Mouse (Mus musculus): ENCODE data around the gene Kctd18. TPM values are rescaled to one million over a fixed set of nuclear protein-coding genes. Genes with fewer than 3 reads are reported as not detected.

Gene Kctd18
- polyA plus RNA-seq, 1 experiment, result 3.9 TPM

DNA sequence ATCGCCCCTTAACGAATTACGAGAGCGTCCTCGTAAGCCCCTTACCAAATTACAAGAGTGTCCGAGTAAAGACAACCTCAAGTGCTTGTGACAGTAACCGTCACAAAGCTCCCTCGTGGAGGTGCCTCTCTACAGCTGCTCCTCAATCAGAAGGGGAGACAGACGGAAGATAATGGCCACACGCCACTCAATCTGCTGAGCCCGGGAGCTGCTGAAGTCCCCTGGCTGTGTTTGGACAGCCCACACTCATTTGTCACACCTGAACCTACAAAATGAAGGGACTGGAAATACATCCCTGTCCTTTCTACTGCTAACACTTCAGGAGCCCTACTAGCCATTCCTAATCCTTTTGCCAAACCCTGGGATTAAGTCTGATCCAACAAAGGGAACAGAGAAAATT lies 77.0 kb downstream of the Kctd18 start:
- no peaks in the 10 kb centered on the region for H3K27me3 ChIP-seq (ENCODE audit: control insufficient read depth, insufficient read depth, insufficient read length)
- no peak overlapping the region for H3ac ChIP-seq (ENCODE audit: control insufficient read depth, insufficient read length, low read depth)
- H3K4me3 ChIP-seq (ENCODE audit: insufficient read depth, poor library complexity, severe bottlenecking), result no peak overlapping the region
- no peaks in the 10 kb centered on the region for H3K79me2 ChIP-seq (ENCODE audit: control insufficient read depth, insufficient read depth)
- TF ChIP-seq MAX (IDR thresholded peaks at IDR 0.05), result no peak
- TF ChIP-seq USF1 (IDR thresholded peaks at IDR 0.05; ENCODE audit: low read depth), result no peak
- TF ChIP-seq CEBPB (IDR thresholded peaks at IDR 0.05; ENCODE audit: low read depth), result no peak
- TF ChIP-seq MYOG (IDR thresholded peaks at IDR 0.05; ENCODE audit: control insufficient read depth, extremely low read depth, insufficient read length), result no peak
- no peak for TF ChIP-seq MYOD1 (IDR thresholded peaks at IDR 0.05; ENCODE audit: control insufficient read depth, insufficient read length, low read depth)
- no peak for TF ChIP-seq FOSL1 (IDR thresholded peaks at IDR 0.05; ENCODE audit: insufficient read depth, low read length, poor library complexity, severe bottlenecking)
- TF ChIP-seq CTCF (IDR thresholded peaks at IDR 0.05; ENCODE audit: control insufficient read depth, insufficient read depth, insufficient read length), result no peak
- H3K79me3 ChIP-seq (ENCODE audit: low read depth), result no peaks in the 10 kb centered on the region
- H3K36me3 ChIP-seq (ENCODE audit: control insufficient read depth, insufficient read depth), result no peaks in the 10 kb centered on the region

DNA sequence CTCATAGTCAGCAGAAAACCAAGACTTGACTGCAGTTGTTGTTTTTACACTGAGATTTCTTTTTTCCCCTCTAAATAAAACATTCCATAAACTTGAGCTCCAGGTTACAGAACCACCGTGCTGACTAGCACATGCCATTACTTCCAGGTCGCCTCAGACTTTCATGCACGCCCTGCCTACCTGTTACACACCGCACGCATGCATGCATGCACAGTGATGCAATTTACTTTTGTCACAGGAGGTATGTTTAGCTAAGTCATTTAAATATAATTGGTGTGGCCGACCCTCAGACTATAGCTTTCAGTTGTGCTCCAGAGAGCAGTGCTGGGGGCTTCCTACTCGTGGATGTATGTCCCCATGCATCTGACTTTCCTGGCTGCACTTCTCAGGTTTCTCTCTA lies 77.7 kb downstream of the Kctd18 start:
- no peaks in the 10 kb centered on the region for H3K36me3 ChIP-seq (ENCODE audit: control insufficient read depth, insufficient read depth)
- TF ChIP-seq MAX (IDR thresholded peaks at IDR 0.05) (no peak), CEBPB (IDR thresholded peaks at IDR 0.05; ENCODE audit: low read depth) (no peak), MYOG (IDR thresholded peaks at IDR 0.05; ENCODE audit: control insufficient read depth, extremely low read depth, insufficient read length) (no peak), MYOD1 (IDR thresholded peaks at IDR 0.05; ENCODE audit: control insufficient read depth, insufficient read length, low read depth) (no peak), FOSL1 (IDR thresholded peaks at IDR 0.05; ENCODE audit: insufficient read depth, low read length, poor library complexity, severe bottlenecking) (no peak), USF1 (IDR thresholded peaks at IDR 0.05; ENCODE audit: low read depth) (no peak), CTCF (IDR thresholded peaks at IDR 0.05; ENCODE audit: control insufficient read depth, insufficient read depth, insufficient read length) (no peak)

DNA sequence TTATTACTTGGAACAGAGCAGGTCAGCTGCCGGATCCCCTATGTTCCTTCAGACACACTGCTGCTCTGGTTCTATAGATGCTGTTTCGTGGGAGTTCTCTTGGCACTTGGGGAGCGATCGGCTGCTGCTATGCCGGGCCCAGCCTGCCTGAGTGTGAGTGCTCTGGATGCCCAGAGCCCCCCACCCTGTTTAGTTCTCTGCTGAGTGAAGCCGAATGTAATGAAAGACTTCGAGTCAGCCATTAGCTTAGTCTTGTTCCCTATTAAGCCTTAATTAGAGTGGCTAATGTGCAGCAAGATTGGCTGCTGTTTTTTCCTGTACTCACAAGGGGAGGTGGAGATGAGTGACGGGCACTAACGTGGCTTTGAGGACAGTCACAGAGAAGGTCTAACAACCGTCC lies 78.1 kb downstream of the Kctd18 start:
- H3K4me3 ChIP-seq (ENCODE audit: insufficient read depth, poor library complexity, severe bottlenecking), result no peak overlapping the region
- H3K27me3 ChIP-seq (ENCODE audit: control insufficient read depth, insufficient read depth, insufficient read length), result no peaks in the 10 kb centered on the region
- TF ChIP-seq MYOG (IDR thresholded peaks at IDR 0.05; ENCODE audit: control insufficient read depth, extremely low read depth, insufficient read length) (no peak), FOSL1 (IDR thresholded peaks at IDR 0.05; ENCODE audit: insufficient read depth, low read length, poor library complexity, severe bottlenecking) (no peak), USF1 (IDR thresholded peaks at IDR 0.05; ENCODE audit: low read depth) (no peak), MYOD1 (IDR thresholded peaks at IDR 0.05; ENCODE audit: control insufficient read depth, insufficient read length, low read depth) (no peak), CTCF (IDR thresholded peaks at IDR 0.05; ENCODE audit: control insufficient read depth, insufficient read depth, insufficient read length) (no peak), CEBPB (IDR thresholded peaks at IDR 0.05; ENCODE audit: low read depth) (no peak), MAX (IDR thresholded peaks at IDR 0.05) (no peak)
- no peaks in the 10 kb centered on the region for H3K79me2 ChIP-seq (ENCODE audit: control insufficient read depth, insufficient read depth)
- H3K36me3 ChIP-seq (ENCODE audit: control insufficient read depth, insufficient read depth), result no peaks in the 10 kb centered on the region
- H3K79me3 ChIP-seq (ENCODE audit: low read depth), result no peaks in the 10 kb centered on the region
- H3ac ChIP-seq (ENCODE audit: control insufficient read depth, insufficient read length, low read depth), result no peak overlapping the region

More for the DNA sequence above, 77.7 kb downstream of the Kctd18 start:
- no peak overlapping the region for H3K4me3 ChIP-seq (ENCODE audit: insufficient read depth, poor library complexity, severe bottlenecking)
- no peaks in the 10 kb centered on the region for H3K27me3 ChIP-seq (ENCODE audit: control insufficient read depth, insufficient read depth, insufficient read length)
- no peak overlapping the region for H3ac ChIP-seq (ENCODE audit: control insufficient read depth, insufficient read length, low read depth)
- no peaks in the 10 kb centered on the region for H3K79me2 ChIP-seq (ENCODE audit: control insufficient read depth, insufficient read depth)
- H3K79me3 ChIP-seq (ENCODE audit: low read depth), result no peaks in the 10 kb centered on the region

DNA sequence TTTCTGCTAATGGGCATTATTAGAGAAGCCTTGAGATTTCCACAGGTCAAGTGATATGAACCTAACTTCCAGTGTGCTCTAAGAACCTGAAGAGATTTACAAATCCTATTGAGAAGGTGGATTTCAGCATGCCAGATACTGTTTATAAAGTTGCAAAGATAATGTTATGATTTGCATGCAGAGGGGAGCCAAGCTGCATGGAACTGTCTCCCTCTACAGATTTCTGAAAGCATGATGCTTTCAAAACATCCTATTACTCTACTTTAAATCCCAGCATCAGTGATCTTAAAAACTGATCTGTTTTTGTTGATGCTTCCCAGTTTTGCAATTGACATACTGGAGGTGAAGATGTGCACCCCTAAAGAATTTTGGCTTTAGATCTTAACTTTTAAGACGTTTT lies 84.5 kb downstream of the Kctd18 start:
- no peak overlapping the region for H3K4me3 ChIP-seq (ENCODE audit: insufficient read depth, poor library complexity, severe bottlenecking)
- H3K79me2 ChIP-seq (ENCODE audit: control insufficient read depth, insufficient read depth), result no peaks in the 10 kb centered on the region
- TF ChIP-seq CEBPB (IDR thresholded peaks at IDR 0.05; ENCODE audit: low read depth) (no peak), FOSL1 (IDR thresholded peaks at IDR 0.05; ENCODE audit: insufficient read depth, low read length, poor library complexity, severe bottlenecking) (no peak), CTCF (IDR thresholded peaks at IDR 0.05; ENCODE audit: control insufficient read depth, insufficient read depth, insufficient read length) (no peak)
- no peaks in the 10 kb centered on the region for H3K36me3 ChIP-seq (ENCODE audit: control insufficient read depth, insufficient read depth)
- H3K79me3 ChIP-seq (ENCODE audit: low read depth), result no peaks in the 10 kb centered on the region
- H3ac ChIP-seq (ENCODE audit: control insufficient read depth, insufficient read length, low read depth), result no peak overlapping the region
- no peaks in the 10 kb centered on the region for H3K27me3 ChIP-seq (ENCODE audit: control insufficient read depth, insufficient read depth, insufficient read length)

DNA sequence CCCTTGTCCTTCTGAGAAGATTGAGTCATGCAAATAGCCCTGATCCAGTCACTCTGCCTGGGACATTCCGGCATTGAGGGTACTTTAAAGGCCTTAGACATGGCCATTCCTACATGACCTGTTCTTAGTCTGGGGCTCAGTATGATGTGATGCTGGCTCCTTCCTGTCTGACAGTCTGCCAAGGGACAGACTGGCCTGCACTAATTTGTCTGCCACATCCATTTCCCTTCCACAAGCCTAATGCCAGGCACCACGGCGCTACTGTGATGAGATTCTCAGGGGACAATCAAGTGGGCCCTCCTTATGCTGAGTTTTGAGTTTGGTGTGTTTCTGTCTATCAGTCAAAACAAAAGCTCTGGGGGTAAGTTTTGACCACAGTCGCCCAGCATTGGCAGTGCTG lies 100.2 kb downstream of the Kctd18 start:
- H3K36me3 ChIP-seq (ENCODE audit: control insufficient read depth, insufficient read depth), result no peaks in the 10 kb centered on the region
- H3K79me2 ChIP-seq (ENCODE audit: control insufficient read depth, insufficient read depth), result no peaks in the 10 kb centered on the region
- no peak overlapping the region for H3K4me3 ChIP-seq (ENCODE audit: insufficient read depth, poor library complexity, severe bottlenecking)
- H3K79me3 ChIP-seq (ENCODE audit: low read depth), result no peaks in the 10 kb centered on the region
- no peaks in the 10 kb centered on the region for H3K27me3 ChIP-seq (ENCODE audit: control insufficient read depth, insufficient read depth, insufficient read length)
- H3ac ChIP-seq (ENCODE audit: control insufficient read depth, insufficient read length, low read depth), result no peak overlapping the region
- TF ChIP-seq MAX (IDR thresholded peaks at IDR 0.05), result no peak
- no peak for TF ChIP-seq MYOD1 (IDR thresholded peaks at IDR 0.05; ENCODE audit: control insufficient read depth, insufficient read length, low read depth)
- no peak for TF ChIP-seq USF1 (IDR thresholded peaks at IDR 0.05; ENCODE audit: low read depth)
- TF ChIP-seq CTCF (IDR thresholded peaks at IDR 0.05; ENCODE audit: control insufficient read depth, insufficient read depth, insufficient read length), result no peak
- no peak for TF ChIP-seq FOSL1 (IDR thresholded peaks at IDR 0.05; ENCODE audit: insufficient read depth, low read length, poor library complexity, severe bottlenecking)
- no peak for TF ChIP-seq CEBPB (IDR thresholded peaks at IDR 0.05; ENCODE audit: low read depth)
- TF ChIP-seq MYOG (IDR thresholded peaks at IDR 0.05; ENCODE audit: control insufficient read depth, extremely low read depth, insufficient read length), result no peak

DNA sequence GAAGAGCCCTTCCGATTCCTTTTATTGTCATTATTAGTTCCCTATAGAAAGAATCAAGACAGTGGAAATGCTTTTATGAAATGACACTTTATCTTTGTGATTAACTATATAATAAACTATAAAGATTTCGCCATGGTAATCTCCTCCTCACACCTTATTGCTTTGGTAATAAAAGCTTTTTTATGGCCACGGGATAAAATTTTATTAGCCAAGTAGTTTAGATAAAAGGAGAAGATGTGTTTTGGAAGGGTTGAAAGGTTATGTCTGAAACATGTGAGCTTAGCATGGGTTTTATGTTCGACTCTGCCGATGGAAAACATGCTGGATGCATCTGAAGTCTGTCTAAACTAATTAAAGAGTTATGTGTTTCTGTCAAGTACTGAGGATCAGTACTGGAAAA lies 101.4 kb downstream of the Kctd18 start:
- Histone ChIP-seq H3K27me3 (ENCODE audit: control insufficient read depth, insufficient read depth, insufficient read length) (no peaks in the 10 kb centered on the region), H3K79me2 (ENCODE audit: control insufficient read depth, insufficient read depth) (no peaks in the 10 kb centered on the region), H3K36me3 (ENCODE audit: control insufficient read depth, insufficient read depth) (no peaks in the 10 kb centered on the region), H3ac (ENCODE audit: control insufficient read depth, insufficient read length, low read depth) (no peak overlapping the region), H3K79me3 (ENCODE audit: low read depth) (no peaks in the 10 kb centered on the region), H3K4me3 (ENCODE audit: insufficient read depth, poor library complexity, severe bottlenecking) (no peak overlapping the region)
- no peak for TF ChIP-seq MYOG (IDR thresholded peaks at IDR 0.05; ENCODE audit: control insufficient read depth, extremely low read depth, insufficient read length)
- no peak for TF ChIP-seq FOSL1 (IDR thresholded peaks at IDR 0.05; ENCODE audit: insufficient read depth, low read length, poor library complexity, severe bottlenecking)
